Mouse (Mus musculus): ENCODE data around the gene Cltb. TPM values are rescaled to one million over a fixed set of nuclear protein-coding genes. Genes with fewer than 3 reads are reported as not detected.

The Cltb gene
- total RNA-seq, 2 experiments from 2014 or later, result 157 to 180 TPM

DNA sequence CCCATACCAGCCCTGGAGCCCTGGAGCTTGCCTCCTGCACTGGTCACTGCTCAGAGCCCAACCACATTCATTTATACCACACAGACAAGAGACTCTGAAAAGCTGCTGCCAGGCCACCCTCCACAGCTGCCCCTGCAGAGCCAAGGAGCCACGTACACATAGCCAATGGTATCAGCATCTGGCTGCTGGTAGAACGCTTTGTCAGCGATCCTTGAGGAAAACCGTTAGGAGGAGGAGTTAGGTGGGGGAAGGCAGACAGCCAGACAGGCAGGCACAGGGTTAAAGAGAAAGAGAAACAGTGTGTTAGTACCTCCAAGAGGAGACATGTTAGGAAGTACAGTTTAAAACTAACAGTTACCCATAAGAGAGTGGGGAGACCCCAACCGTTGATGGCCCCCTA is 14.3 kb downstream of the Cltb start:
- no peak for DNase-seq (ENCODE audit: low spot score)

DNA sequence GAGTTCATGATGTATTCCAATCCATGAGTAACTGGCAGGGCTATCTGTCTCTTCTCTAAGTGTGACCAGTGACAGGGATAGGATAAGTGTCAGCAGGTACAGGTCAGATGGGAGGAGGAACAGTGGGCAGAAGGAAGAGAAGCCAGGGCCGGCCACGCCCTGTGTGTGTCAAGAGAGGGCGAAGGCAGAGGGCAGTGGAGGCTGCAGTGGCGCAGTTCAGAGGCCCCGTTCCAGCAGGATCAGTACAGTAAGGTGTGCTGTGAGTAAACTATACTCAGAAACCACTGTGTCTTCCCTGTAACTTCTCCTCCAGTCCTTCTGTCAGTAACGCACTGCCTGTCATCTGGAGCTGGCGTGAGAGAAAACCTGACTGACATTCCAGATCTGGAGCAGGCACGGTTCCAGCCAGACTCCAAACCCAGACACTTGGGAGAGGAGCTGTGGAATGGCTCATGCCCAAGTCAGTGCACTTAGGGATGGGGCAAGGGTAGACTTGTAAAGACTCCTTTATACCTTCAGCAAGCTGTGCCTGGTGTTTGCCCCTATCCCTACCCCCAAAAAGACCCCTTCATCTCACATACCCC is 14.9 kb downstream of the Cltb start:
- no peak for DNase-seq (ENCODE audit: low spot score)

DNA sequence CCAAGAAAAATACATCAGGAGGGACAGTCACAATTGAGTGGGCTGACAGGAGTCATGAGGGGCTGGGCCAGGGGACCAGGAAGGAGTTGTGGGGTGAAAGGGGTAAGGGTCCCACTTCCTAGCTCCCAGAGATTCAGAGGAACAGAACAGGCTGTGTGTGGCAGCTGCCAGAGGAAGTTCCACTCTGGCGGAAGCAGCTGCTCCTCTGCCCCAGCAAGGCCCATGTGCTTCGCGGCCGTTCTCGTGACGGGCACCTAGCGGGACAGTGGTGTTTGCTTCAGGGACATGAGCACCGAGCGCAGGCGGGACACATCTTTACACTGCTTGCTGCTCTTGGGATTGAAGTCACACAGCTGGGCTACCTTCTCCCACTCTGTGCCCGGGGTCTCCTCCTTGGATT is 17.5 kb downstream of the Cltb start:
- DNase-seq (ENCODE audit: low spot score), result no peak

DNA sequence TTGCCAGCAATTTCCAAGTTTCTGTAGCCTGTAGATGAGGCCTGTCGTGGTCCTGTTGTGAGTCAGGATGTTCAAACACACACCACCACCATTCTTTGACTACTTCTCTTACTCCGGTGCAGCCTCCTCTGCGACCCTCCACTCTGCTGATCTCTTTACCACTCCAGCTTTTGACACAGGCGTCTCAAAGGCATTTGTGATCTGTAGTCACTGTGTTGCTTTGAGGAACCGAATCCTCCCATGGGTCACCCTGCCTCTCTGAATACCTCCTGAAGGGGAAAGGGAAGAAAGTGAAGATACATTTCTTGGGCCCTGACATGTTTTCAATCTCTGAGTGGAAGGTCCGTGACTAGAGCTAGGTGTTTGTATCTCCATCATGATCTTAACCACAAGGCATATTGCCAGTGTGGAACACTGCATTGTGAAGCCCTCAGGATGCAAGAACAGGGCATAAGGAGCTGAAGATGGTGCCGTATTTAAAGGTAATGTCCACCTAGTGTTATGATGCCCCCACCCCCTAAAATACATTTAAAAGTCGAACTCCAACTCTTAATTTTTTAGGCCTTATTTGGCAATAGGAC is 19.3 kb downstream of the Cltb start:
- no peak for DNase-seq (ENCODE audit: low spot score)

DNA sequence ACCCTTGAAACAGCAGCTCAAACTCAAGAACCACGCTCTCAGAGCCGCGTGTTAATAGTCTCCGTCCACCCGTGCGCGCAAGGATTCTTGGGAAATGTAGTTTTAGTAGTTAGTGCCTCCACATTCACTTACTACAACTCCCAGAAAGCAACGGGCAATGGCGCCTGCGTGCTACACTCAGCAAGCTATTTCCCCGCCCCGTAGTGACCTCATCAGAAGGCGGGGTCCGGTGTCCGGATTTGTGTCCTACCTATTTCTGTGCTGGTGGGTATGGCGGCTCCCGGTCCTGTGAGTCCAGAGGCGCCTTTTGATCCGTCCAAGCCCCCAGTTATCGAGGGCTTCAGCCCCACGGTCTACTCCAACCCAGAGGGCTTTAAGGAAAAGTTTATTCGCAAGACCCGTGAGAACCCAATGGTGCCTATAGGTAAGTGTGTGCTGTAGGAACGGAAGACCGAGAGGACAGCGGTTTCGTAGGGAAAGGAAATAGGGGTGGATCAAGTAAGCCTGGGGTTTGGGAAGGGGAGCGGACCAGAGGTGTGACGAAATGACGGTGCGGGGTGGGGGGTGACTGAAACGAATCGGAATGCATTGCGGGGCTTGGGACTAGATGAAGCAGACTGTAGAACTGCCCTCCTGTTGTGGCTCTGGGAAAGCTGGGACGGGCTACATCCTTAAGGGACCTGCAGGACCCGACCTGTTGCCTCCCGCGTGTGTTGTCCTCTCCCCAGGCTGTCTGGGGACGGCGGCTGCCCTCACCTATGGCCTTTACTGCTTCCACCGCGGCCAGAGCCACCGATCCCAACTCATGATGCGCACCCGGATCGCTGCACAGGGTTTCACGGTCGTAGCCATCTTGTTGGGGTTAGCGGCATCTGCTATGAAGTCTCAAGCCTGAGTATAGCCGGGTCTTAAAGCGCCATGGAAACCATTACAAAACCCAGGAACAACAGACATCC is 20.9 kb downstream of the Cltb start, which contains the start of the genes Nop16 and Higd2a:
Nop16 (minus strand) TSS at position 95 of the 956 bp plus-strand sequence.
Higd2a (plus strand) TSS at position 212 of the 956 bp plus-strand sequence.
- DNase-seq (ENCODE audit: low spot score), result peak; percentile 98

DNA sequence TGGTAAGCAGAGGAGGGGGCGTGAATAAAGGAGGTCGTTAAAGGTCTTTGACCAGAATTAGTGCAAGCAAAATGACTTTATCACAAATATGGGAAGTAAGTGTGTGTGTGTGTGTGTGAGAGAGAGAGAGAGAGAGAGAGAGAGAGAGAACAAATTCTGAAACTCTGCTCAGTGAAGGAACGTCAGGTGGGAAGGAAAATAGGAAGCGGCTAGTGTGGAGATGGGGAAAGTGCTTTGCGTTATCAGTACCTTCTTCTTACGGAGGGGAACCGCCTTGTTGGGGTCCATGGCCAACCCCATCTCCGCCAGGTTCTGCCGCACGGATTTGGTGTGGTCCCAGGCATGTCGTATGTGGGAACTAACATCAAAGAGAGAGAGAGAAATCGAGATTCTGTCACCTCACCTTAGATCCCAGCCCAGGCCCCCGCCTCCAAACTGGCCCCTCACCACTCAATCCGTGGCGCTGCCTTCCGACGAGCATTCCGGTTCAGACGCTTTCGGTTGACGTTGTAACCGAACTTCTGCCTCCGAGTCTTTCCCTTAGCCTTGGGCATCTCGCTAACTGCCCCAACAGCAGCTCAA is 21.6 kb downstream of the Cltb start:
- DNase-seq (ENCODE audit: low spot score), result no peak

DNA sequence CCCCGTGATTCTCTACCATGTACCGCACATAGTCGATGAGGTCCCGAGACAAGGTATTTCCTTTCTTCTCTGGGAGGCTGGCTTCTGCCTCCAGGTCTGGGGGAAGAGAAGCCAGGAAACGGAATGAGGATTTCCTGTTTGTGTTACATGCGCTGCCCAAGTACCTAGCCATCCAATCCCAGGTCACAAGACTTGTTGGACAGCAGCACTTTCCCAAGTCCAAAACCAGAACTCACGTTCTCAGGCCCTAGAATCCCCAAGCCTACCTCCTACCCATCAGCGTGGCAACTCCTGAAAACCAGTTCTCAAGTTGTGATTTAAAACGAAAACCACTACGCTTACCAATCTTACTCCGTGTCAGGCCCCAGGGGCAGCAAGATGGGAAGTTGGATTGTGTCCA is 25.3 kb downstream of the Cltb start:
- no peak for DNase-seq (ENCODE audit: low spot score)

DNA sequence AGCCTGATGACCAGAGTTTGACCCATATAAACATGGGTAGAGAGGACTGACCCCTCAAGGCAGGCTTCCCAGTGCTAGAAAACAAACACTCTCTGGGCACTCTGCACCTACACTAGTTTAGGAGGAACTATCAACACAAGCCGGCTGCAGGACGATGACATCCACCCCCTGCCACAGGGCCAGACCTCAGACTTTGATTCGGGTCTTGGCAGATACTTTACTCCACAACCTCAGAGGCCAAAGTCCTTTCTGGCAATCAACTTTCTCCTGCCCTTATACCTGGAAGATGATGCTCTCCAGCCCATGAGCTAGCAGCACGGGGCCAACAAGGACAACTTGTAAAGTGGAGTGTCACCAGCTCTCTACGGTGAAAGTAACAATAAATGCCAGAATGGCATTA is 28.3 kb downstream of the Cltb start:
- no peak for DNase-seq (ENCODE audit: low spot score)

DNA sequence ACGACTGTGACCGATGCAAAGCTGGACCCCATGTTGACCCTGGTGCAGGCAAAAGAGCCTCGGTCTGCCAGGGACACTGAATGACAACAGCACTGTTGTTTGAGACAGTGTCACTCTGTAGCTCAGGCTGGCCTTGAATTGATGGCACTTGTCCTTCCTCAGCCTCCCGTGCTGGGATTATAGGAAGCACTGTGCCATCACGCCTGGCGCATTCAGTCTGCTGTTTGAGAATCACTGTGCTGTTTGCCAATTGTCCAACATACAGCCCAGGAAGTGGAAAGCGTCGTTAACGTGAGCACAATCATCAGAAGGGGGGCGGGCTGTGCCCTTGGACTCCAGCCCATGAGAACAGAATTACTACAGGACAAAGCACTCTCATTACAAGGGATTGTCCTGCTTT is 29.0 kb downstream of the Cltb start:
- DNase-seq (ENCODE audit: low spot score), result no peak

DNA sequence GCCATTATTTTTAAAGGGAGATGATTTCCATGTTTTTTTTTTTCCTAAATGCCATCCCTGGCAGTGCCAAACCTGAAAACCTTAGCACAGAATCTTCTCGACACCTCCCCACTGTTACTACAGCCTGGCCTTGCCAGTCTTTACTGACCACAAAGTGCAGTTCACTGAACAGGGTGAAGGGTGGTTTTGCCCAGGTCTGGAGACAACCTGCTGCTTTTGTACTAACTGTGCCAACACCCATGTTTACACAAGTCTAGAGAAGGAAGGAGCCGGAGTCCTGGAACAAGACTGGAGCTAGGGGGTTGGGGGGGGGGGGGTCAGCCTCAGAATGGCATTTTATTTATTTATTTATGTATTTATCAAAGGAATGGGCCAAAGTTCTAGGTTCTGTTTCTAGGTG is 29.8 kb downstream of the Cltb start:
- no peak for DNase-seq (ENCODE audit: low spot score)

DNA sequence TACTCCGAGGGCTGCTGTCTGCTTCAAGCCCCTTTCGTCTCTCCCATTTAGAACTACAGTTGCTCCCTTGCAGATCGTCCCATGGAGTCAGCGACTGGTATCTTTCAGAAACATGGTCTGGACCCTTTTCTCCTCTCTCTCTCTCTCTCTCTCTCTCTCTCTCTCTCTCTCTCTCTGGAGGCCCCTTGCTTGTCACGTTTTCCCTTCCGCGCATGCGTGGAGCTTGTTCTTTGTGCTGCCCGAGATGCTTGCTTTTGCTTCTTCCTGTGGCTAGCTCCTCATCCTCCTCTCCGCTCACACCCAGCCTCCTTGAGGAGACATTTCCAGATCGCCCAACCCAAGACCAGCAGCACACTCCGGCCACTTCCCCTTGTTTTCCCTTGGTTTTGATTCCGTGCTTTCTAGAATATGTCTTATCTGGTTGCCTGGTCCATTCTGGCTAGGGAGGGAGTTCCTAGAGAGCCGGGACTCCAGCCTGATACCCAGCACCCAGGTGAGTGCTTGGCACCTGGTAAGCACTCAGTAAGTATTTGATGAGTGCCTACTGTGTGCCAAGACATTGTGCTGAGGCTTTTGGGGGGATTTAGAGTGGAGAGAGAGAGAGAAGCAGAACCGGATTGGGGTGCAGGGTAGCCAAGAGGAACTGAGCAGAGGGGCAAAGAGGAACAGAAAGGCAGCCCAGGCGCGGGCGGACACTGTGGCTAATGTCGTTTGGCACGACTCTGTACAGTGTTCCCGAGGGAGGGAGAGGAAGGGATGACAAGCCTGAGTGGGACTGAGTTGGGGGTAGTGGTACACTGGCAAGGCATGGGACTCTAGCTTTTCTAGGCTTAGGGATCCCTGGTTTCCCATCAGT is 33.3 kb downstream of the Cltb start:
- no peak for DNase-seq (ENCODE audit: low spot score)

DNA sequence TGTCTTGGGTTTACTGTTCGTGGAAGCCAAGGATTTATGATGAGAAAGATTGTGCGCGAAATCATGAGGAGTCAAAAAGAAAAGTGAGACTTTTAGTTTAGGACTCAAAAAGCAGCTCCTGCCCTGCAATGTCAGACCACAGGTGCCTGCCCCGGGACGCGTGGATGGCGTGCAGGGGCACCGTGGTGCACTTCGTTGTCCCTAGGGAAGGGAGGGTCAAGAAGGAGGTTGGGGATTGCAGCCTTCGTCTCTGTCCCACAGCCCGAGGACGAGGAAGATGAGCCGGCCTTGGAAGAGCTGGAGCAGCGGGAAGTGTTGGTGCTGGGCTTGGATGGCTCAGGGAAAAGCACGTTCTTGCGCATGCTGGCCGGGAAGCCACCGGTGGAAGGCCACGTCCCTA is 35.7 kb downstream of the Cltb start:
- no peak for DNase-seq (ENCODE audit: low spot score)

DNA sequence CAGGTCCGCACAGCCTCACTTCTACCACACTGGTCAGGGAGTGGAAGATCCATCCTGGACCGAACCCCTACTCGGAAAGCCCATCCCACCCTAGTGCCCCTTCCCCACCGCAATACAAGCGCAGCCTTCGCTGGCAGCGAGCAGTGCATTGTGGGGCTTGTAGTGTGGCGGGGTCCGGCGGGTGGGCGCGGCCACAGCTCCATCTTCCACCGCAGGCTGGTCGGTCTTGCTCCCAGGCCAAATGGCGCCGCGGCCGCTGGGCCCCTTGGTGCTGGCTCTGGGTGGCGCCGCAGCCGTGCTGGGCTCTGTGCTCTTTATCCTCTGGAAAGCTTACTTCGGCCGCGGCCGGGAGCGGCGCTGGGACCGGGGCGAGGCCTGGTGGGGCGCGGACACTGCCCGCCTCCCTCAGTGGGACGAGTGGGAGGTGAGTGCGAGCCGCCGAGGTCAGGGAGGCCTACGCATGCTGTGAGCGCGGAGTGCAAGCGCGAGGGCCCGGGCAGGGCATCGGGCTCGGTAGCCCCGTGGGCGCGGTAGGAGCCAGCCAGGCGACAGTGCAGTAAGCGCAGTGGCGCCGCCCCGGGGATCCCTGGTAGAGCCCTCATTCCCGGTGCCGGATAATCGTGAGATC is 36.2 kb downstream of the Cltb start, which contains the start of gene Arl10:
Arl10 (plus strand) TSS at position 162 of the 628 bp plus-strand sequence.
- DNase-seq (ENCODE audit: low spot score), result peak; percentile 63

DNA sequence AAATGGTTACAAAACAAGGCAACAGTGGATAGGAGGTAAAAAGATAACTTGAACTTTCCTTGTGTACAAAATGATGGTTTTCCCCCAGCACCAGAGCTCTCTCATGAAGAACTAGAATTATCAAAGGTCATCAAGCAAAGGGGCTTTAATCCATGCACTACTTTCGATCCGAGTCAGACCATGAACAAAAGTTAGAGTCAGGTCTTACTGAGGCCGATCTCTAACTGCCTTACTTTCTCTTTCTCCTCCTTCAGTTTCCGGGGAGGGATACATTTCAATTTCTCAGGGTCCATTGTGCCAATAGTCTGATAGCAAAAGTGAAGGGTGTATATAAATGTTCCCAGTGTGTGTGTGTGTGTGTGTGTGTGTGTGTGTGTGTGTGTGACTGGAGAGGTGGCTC is 38.5 kb downstream of the Cltb start:
- no peak for DNase-seq (ENCODE audit: low spot score)

DNA sequence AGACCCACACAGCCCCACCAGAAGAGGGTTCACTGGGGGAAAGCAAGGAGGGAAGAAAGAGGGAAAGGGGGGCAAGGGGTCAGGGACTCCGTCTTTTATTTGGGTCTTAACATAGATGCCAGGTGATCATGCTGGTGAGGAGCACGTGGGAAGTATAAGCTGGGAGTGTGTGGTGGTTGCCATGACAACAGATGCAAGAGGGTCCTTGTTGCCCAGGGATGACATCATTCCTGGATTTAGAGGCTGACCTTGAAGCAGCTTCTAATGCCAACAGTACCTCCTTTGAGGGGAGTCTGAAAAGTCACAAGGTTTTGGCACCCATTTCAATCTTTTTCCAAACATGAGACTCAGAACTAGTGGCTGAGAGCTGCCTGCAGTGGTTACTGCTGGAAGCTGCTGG is 39.5 kb downstream of the Cltb start:
- no peak for DNase-seq (ENCODE audit: low spot score)

DNA sequence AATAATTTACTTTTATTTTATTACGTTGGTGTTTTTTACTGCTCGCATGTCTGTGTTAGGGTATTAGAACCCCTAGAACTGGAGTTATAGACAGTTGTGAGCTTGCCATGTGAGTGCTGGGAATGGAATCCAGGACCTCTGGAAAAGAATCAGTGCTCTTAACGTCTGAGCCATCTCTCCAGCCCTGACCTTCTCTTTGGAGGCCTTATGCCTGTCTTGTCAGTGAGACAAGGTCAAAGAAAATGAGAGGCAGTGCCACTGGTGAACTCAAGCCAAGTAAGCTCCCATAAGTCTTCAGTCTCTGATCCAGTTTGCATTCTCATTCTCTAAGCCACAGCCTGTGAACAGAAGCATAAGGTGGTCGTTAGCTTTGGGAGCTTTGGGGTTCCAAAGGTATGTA is 40.4 kb downstream of the Cltb start:
- DNase-seq (ENCODE audit: low spot score), result no peak

DNA sequence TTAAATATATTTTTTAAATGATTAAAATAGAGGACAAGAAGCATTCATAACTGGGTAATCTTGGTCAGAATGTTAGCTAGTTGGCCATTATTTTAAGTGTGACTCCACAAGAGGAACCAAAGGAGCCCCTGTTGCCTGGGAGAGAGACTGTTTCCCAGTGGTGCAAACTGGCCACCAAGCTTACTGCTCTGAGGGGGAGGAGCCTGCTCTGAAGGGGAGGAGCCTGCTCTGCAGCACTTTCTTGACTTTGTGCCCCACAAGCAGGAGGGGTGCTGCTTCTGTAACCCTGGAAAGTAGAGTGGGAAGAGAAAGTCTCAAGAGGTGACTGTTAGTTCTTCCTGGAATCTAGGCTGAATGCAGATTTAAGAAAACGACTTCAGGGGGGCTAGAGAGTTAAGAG is 41.9 kb downstream of the Cltb start:
- DNase-seq (ENCODE audit: low spot score), result no peak

DNA sequence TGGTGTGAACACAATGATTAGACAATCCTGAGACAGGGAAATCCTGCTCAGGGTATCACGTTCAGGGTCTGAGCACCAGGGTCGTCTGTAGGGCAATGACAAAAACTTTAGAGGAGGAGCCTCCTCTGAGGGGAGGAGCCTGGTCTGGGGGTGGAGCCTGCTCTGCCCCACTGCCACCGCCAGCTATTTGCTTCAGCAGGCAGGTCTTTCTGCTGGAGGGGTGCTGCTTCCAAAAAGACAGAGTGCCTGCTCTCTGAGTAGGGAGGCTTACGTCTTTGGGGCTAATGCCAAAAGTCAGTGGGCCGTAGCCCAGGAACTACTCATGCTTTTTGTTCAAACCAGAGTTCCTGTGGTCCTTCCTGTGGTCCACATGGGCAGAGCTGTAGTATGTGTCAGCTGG is 42.8 kb downstream of the Cltb start:
- no peak for DNase-seq (ENCODE audit: low spot score)

DNA sequence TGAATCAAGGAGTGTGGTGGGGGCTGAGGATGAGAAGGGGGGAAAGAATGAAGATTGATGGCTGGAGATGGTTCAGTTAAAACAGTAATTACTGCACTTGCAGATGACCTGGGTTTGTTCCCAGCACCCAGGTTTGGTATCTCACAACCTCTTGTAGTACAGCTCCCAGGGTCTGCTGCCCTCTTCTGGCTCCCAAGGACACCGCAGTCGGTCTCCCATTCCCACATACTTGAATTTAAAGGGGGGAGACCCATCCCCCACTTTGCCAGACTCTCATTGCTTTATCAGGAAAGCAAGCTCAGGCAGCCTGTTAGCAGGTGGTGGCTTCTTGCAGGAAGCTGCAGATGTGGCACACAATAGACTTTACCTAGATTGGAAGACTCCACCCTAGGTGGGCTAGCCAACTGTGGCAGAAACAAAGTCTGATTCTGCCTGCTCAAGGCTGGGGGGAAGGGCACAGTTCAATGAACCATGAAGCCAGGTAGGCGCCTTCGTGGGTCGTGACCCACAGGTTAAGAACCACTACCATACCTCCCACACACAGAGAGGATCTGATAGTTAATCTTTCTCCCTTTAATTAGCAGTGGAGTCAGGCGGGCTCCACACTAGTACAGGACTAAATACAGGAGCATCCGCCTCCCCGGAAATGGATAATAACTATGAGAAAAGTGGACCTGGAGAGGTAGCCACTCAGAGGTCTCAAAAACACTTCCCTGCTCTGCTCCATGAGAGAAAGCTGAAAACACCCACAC is 45.4 kb downstream of the Cltb start:
- peak; percentile 58 for DNase-seq (ENCODE audit: low spot score)

DNA sequence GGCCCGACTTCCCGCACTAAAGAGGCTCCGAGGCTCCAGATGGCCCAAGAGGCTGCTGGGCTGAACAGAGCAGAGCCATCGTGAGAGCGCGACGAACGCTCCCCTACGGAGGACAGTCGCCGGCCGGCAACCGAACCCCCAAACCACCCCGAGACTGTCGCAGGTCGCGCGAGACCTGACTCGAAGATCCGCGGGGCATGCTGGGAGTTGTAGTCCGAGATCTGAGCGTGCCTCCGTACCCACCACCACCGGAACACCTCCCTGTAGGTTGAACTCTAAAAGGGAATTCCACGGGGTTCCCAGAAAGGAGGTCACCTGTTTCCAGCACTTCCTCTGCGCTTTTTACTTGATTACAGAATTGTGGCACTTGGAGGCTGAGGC is 46.0 kb downstream of the Cltb start, which contains the start of gene 4833439L19Rik:
4833439L19Rik (minus strand) TSS at position 235 of the 381 bp plus-strand sequence.
- peak; percentile 96 for DNase-seq (ENCODE audit: low spot score)
